Mouse (Mus musculus): ENCODE results near the gene Cep126. TPM values are rescaled to one million over a fixed set of nuclear protein-coding genes. Genes with fewer than 3 reads are reported as not detected.

Cep126 gene
- 2.7 TPM for polyA plus RNA-seq (2014; fragmentation: Illumina TruSeq; extraction: RNeasy Lipid Tissue Mini Kit (QIAGEN cat#74804); ENCODE audit: low replicate concordance)

DNA sequence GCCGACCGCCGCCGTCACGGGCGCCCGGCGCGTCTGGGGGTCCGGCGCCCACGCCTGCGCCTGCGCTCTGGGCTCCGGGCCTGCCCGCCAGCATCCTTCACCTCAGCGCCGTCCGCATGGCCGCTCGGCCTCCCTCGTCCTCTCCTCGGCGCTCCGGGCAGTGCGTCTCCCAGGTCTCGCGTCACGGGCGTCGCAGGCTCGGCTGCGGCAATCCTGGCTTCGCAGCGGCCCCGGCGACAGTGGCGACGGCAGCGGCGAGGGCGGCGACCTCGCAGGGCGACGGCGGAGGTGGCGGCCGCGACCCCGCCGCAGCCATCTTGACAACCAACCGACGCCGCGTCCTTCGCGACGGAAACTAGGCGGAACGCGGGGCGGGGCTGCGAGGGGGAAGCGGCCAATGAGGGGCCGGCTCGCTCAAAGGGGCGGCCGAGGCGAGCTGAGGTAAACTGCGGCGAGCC lies at the start of gene Cep126:
Cep126 (minus strand) TSS at position 178 of the 458 bp plus-strand sequence.

DNA sequence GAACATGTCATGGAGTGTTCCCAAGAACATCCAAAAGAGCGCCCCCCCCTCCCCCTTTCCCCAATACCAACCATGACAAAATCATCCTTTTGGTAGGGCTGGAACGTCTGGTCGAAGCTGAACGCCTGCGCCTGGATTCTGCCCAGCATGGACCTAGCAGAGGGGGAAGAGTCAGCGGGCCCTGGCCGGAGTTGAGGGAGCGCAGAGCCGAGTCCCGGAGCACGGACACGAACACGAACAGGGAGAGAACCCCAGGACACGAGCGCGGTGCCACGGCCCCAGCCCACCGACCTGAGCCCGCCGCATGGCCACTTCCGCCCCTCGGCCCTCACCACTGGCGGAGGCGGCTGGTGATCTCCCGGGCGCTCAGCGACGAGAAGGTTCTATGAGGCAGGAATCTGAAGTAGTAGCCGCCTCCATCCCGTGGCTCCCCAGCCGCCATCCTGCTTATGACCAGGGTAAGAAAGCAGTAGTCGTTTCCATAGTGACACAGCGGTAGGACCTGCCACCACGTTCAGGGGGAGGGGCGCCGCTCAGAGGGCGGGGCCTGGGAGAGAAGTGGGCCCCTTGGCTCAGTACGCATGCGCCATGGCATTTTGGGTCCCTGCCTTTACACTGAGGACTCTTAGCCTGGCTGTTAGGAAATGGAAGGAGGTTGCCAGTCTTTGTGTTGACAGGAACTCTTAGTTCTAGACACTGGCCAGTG lies 91.6 kb downstream of the Cep126 start, which contains the start of gene Cfap300:
Cfap300 (minus strand) TSS at position 486 of the 706 bp plus-strand sequence.

Other genes with a start within 250 kb of the Cep126 start
- gene Yap1, start 129.7 kb downstream of the Cep126 start, polyA plus RNA-seq (2014; fragmentation: Illumina TruSeq; extraction: RNeasy Lipid Tissue Mini Kit (QIAGEN cat#74804); ENCODE audit: low replicate concordance), result 56.5 TPM
- gene Cfap300, start 91.5 kb downstream of the Cep126 start, polyA plus RNA-seq (2014; fragmentation: Illumina TruSeq; extraction: RNeasy Lipid Tissue Mini Kit (QIAGEN cat#74804); ENCODE audit: low replicate concordance), result 2.8 TPM